Mouse (Mus musculus) midbrain, embryonic 16.5 days (tissue): ENCODE measurements around the gene Maz. TPM values are rescaled to one million over a fixed set of nuclear protein-coding genes. Genes with fewer than 3 reads are reported as not detected.

Experiments
- ATAC-seq: fragments of 200-750 bp; cut with Nextera tagmentation; 2 replicates; pipeline ENCODE4 v1.8.0; 2017; ENCODE audit warnings: moderate TSS enrichment
- H3K27ac ChIP-seq: fragments of 300-500 bp; sonication (generic); 2 replicates; pipeline ENCODE4 v1.5.1; 2014; ENCODE audit warnings: mild to moderate bottlenecking, low read length, mixed read lengths
- H3K27me3 ChIP-seq: fragments of 300-500 bp; sonication (generic); 2 replicates; pipeline ENCODE4 v1.6.1; 2014; ENCODE audit warnings: low read depth, low read length, mixed read lengths; ENCODE audit not compliant: control insufficient read depth, insufficient read depth
- H3K36me3 ChIP-seq: fragments of 300-500 bp; sonication (generic); 2 replicates; pipeline ENCODE4 v1.6.1; 2014; ENCODE audit warnings: mild to moderate bottlenecking, low read length, moderate library complexity, mixed read lengths; ENCODE audit not compliant: control insufficient read depth, insufficient read depth
- H3K4me1 ChIP-seq: fragments of 300-500 bp; sonication (generic); 2 replicates; pipeline ENCODE4 v1.6.1; 2014; ENCODE audit warnings: mild to moderate bottlenecking, low read length, mixed read lengths; ENCODE audit not compliant: control insufficient read depth, insufficient read depth
- H3K4me2 ChIP-seq: fragments of 300-500 bp; sonication (generic); 2 replicates; pipeline ENCODE4 v1.6.1; 2014; ENCODE audit warnings: mild to moderate bottlenecking, low read length, mixed read lengths
- H3K4me3 ChIP-seq: fragments of 300-500 bp; sonication (generic); 2 replicates; pipeline ENCODE4 v1.5.1; 2014; ENCODE audit warnings: low read depth, mild to moderate bottlenecking, low read length, moderate library complexity, mixed read lengths
- H3K9ac ChIP-seq: fragments of 300-500 bp; sonication (generic); 2 replicates; pipeline ENCODE4 v1.6.1; 2014; ENCODE audit warnings: low read depth, low read length, mixed read lengths
- H3K9me3 ChIP-seq: fragments of 300-500 bp; sonication (generic); replicated peaks from 2 replicates; pipeline ENCODE4 v1.6.1; 2014; ENCODE audit warnings: mild to moderate bottlenecking, low read length, mixed read lengths; ENCODE audit not compliant: control insufficient read depth, poor library complexity, severe bottlenecking
- WGBS: fragments of 180-500 bp; shearing (Covaris S2); extraction: QIAGEN DNeasy Blood & Tissue Kit; methylation state at CpG from one replicate; pipeline ENCODE4 v1.1.7; 2014; 5-methylcytosine and 5-hydroxymethylcytosine counted together
- polyA plus RNA-seq: library from polyadenylated mRNA; unstranded; fragments of >200 nt; fragmentation: Nextera tagmentation; extraction: Ambion mirVana; gene quantifications from 2 replicates; pipeline ENCODE4 v1.2.1, GENCODE M21; 2015

Maz gene
- polyA plus RNA-seq, 1 experiment from 2014 or later = 46.7 TPM

GRCm38 (mm10) chr7:127023272-127023691, 3.6 kb downstream of the Maz start:
- ATAC-seq = no peak
- no peak overlapping the region; the same call in 1 of the 2 replicates for H3K27ac ChIP-seq
- no peaks in the 10 kb centered on the region for H3K9me3 ChIP-seq
- peak overlapping the region; percentile 91; the same call in 1 of the 2 replicates for H3K4me3 ChIP-seq
- peak overlapping the region; percentile 44 for H3K9ac ChIP-seq
- peaks cover 66% of the 10 kb centered on the region for H3K4me1 ChIP-seq
- no peaks in the 10 kb centered on the region for H3K27me3 ChIP-seq
- peaks cover 10% of the 10 kb centered on the region for H3K36me3 ChIP-seq
- WGBS = 66% methylated on average over 11 of the region's 13 CpGs
- H3K4me2 ChIP-seq = peak overlapping the region; percentile 97

- Histone ChIP-seq H3K36me3 (peaks cover 10% of the 10 kb centered on the region), H3K4me2 (peak overlapping the region; percentile 97), H3K4me1 (peaks cover 65% of the 10 kb centered on the region), H3K27me3 (no peaks in the 10 kb centered on the region), H3K4me3 (no peak overlapping the region), H3K9ac (no peak overlapping the region; the same call in 1 of the 2 replicates), H3K9me3 (no peaks in the 10 kb centered on the region), H3K27ac (no peak overlapping the region; the same call in 1 of the 2 replicates)
- ATAC-seq = no peak
- 92% methylated on average over 6 of the region's 7 CpGs for WGBS
These were observed 4.1 kb downstream of the Maz start for GRCm38 (mm10) chr7:127022528-127023271.

- Histone ChIP-seq H3K36me3 (peaks cover 10% of the 10 kb centered on the region), H3K4me3 (peak overlapping the region; percentile 53), H3K27ac (peak overlapping the region; percentile 89), H3K4me1 (peaks cover 69% of the 10 kb centered on the region), H3K9me3 (no peaks in the 10 kb centered on the region), H3K4me2 (peak overlapping the region; percentile 87), H3K9ac (peak overlapping the region; percentile 84), H3K27me3 (no peaks in the 10 kb centered on the region)
- WGBS = 44% methylated on average over 5 of the region's 5 CpGs
- ATAC-seq = no peak
These were observed 5.0 kb downstream of the Maz start for GRCm38 (mm10) chr7:127021563-127022527.

- ATAC-seq = peak; percentile 7; the same call in 1 of the 2 replicates
- H3K27me3 ChIP-seq = no peaks in the 10 kb centered on the region
- H3K9me3 ChIP-seq = no peaks in the 10 kb centered on the region
- H3K27ac ChIP-seq = peak within 1 kb of the TSS; percentile 89
- peaks cover 70% of the 10 kb centered on the region for H3K4me1 ChIP-seq
- H3K4me2 ChIP-seq = peak within 1 kb of the TSS; percentile 87
- WGBS = under 1% methylated on average over 32 of the region's 37 CpGs
- H3K9ac ChIP-seq = peak within 1 kb of the TSS; percentile 84
- H3K36me3 ChIP-seq = peaks cover 10% of the 10 kb centered on the region
- H3K4me3 ChIP-seq = peak within 1 kb of the TSS; percentile 53
These were observed 5.8 kb downstream of the Maz start, which contains the start of the genes Gm42742 and Prrt2 for GRCm38 (mm10) chr7:127020901-127021562. Gm42742 (minus strand) TSS chr7:127021097. Prrt2 (minus strand) TSS chr7:127021211.

GRCm38 (mm10) chr7:127020491-127020890, 6.3 kb downstream of the Maz start:
- H3K4me1 ChIP-seq = peaks cover 75% of the 10 kb centered on the region
- H3K9me3 ChIP-seq = no peaks in the 10 kb centered on the region
- H3K4me2 ChIP-seq = peak overlapping the region; percentile 87
- no peak for ATAC-seq
- peak overlapping the region; percentile 84 for H3K9ac ChIP-seq
- 18% methylated on average over 5 of the region's 5 CpGs for WGBS
- peak overlapping the region; percentile 53 for H3K4me3 ChIP-seq
- no peaks in the 10 kb centered on the region for H3K27me3 ChIP-seq
- H3K36me3 ChIP-seq = peaks cover 11% of the 10 kb centered on the region
- H3K27ac ChIP-seq = peak overlapping the region; percentile 89

- Histone ChIP-seq H3K9ac (peak overlapping the region; percentile 84), H3K27ac (peak overlapping the region; percentile 89), H3K36me3 (peaks cover 16% of the 10 kb centered on the region), H3K9me3 (no peaks in the 10 kb centered on the region), H3K27me3 (no peaks in the 10 kb centered on the region), H3K4me3 (peak overlapping the region; percentile 53), H3K4me2 (peak overlapping the region; percentile 87), H3K4me1 (peaks cover 79% of the 10 kb centered on the region)
- 57% methylated on average over 3 of the region's 3 CpGs for WGBS
- ATAC-seq = no peak
These were observed 6.8 kb downstream of the Maz start for GRCm38 (mm10) chr7:127020031-127020430.

- H3K27me3 ChIP-seq = no peaks in the 10 kb centered on the region
- no peaks in the 10 kb centered on the region for H3K9me3 ChIP-seq
- peak overlapping the region; percentile 84 for H3K9ac ChIP-seq
- 74% methylated on average over 14 of the region's 14 CpGs for WGBS
- peak overlapping the region; percentile 53; the same call in 1 of the 2 replicates for H3K4me3 ChIP-seq
- peaks cover 16% of the 10 kb centered on the region for H3K36me3 ChIP-seq
- peaks cover 75% of the 10 kb centered on the region for H3K4me1 ChIP-seq
- H3K4me2 ChIP-seq = peak overlapping the region; percentile 87
- no peak overlapping the region for H3K27ac ChIP-seq
- no peak for ATAC-seq
These were observed 7.4 kb downstream of the Maz start for GRCm38 (mm10) chr7:127019306-127019960.
